Mouse (Mus musculus) bone marrow macrophage, adult 2 months (primary cell): ENCODE data around the gene Rtkn.

Experiments
- CTCF ChIP-seq: IDR thresholded peaks from 2 replicates; pipeline ENCODE4 v1.5.1; 2012; ENCODE audit warnings: low read depth, mild to moderate bottlenecking, low read length, moderate library complexity
- POLR2A ChIP-seq: IDR thresholded peaks from 2 replicates; pipeline ENCODE4 v1.6.1; 2012; ENCODE audit warnings: mild to moderate bottlenecking, low read depth, low read length, borderline replicate concordance

DNA sequence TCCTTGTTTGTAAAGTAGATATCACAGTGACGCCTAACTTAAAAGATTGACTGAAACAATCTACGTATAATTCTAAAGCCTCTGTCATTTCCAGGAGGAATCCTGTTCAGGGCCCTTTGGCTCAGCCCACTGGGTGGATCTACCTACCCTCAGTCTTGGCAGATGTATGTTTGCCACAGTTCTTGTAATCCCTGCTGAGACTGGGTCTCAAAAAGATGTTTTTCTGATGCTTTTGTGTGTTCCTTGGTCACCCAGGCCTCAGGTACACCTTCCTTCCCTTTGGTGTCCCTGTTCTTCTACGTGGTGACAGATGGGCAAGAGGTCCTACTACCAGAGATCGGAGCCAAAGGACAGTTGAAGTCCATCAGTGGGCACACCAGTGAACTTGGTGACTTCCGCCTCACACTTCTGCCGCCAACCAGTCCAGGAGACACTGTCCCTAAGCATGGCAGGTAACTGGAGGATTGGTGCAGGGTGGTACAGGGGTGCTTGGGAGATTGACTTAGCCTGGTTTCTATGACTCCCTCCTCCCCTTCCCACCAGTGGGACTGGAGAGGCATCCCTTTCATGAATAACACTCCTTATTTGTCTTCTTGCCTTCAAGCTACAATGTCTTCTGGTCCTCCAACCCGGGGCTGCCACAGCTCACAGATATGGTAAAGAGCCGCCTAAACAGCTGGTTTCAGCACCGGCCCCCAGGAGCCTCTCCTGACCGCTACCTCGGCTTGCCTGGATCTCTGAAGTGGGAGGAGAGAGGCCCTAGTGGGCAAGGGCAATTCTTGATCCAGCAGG lies 18.7 kb upstream of the Rtkn start:
- TF ChIP-seq POLR2A (no peak), CTCF (no peak)
